Mouse (Mus musculus) lung, postnatal 0 days (tissue): ENCODE measurements at regions not wholly inside any gene's neighbourhood (a gene's known extent, or its start where the extent isn't known, plus 50 kb on each side); places are given as distances from the start of the nearest gene placed in this dataset.

Experiments used
- ATAC-seq: fragments of 200-750 bp; cut with Nextera tagmentation; 2 replicates; pipeline ENCODE4 v1.8.0; 2017; ENCODE audit warnings: moderate library complexity
- DNase-seq: peaks from one replicate; pipeline ENCODE4 v3.0.0-alpha.2; 2016; ENCODE audit warnings: low spot score
- H3K27ac ChIP-seq: fragments of 300-500 bp; sonication (generic); 2 replicates; pipeline ENCODE4 v1.5.1; 2014; ENCODE audit warnings: antibody characterized with exemption, mild to moderate bottlenecking, low read length, mixed read lengths
- H3K27me3 ChIP-seq: fragments of 300-500 bp; sonication (generic); replicated peaks from 2 replicates; pipeline ENCODE4 v1.6.1; 2014; ENCODE audit warnings: low read length, mixed read lengths; ENCODE audit not compliant: insufficient read depth
- H3K36me3 ChIP-seq: fragments of 300-500 bp; sonication (generic); 2 replicates; pipeline ENCODE4 v1.6.1; 2014; ENCODE audit warnings: low read length, mixed read lengths; ENCODE audit not compliant: insufficient read depth
- H3K4me1 ChIP-seq: fragments of 300-500 bp; sonication (generic); 2 replicates; pipeline ENCODE4 v1.6.1; 2014; ENCODE audit warnings: antibody characterized with exemption, low read depth, low read length, mixed read lengths; ENCODE audit not compliant: insufficient read depth
- H3K4me2 ChIP-seq: fragments of 300-500 bp; sonication (generic); replicated peaks from 2 replicates; pipeline ENCODE4 v1.6.1; 2014; ENCODE audit warnings: low read depth, mild to moderate bottlenecking, low read length, moderate library complexity, mixed read lengths
- H3K4me3 ChIP-seq: fragments of 300-500 bp; sonication (generic); 2 replicates; pipeline ENCODE4 v1.5.1; 2014; ENCODE audit warnings: low read depth, low read length
- H3K9ac ChIP-seq: fragments of 300-500 bp; sonication (generic); replicated peaks from 2 replicates; pipeline ENCODE4 v1.6.1; 2014; ENCODE audit warnings: low read depth, mild to moderate bottlenecking
- H3K9me3 ChIP-seq: fragments of 300-500 bp; sonication (generic); 2 replicates; pipeline ENCODE4 v1.6.1; 2016; ENCODE audit warnings: low read length, mixed read lengths
- CTCF ChIP-seq: IDR thresholded peaks from 2 replicates; pipeline ENCODE4 v1.5.1; 2016; ENCODE audit warnings: antibody characterized with exemption, mild to moderate bottlenecking
- EP300 ChIP-seq: IDR thresholded peaks from 2 replicates; pipeline ENCODE4 v1.6.1; 2016; ENCODE audit warnings: antibody characterized with exemption, mild to moderate bottlenecking, control low read depth
- WGBS: fragments of 180-500 bp; shearing (Covaris S2); extraction: QIAGEN DNeasy Blood & Tissue Kit; methylation state at CpG from one replicate; pipeline ENCODE4 v1.1.7; 2014; 5-methylcytosine and 5-hydroxymethylcytosine counted together

GRCm38 (mm10) chr19:53476768-53477547, 52.0 kb upstream of the Dusp5 start:
- Histone ChIP-seq H3K36me3 (no peaks in the 10 kb centered on the region), H3K27me3 (no peaks in the 10 kb centered on the region)
- peak; percentile 72 for ATAC-seq

GRCm38 (mm10) chr19:53469256-53469655, 59.7 kb upstream of the Dusp5 start:
- no peak for DNase-seq
- no peak for ATAC-seq
- no peak overlapping the region for H3K9ac ChIP-seq
- H3K9me3 ChIP-seq = no peaks in the 10 kb centered on the region
- no peak for TF ChIP-seq EP300
- TF ChIP-seq CTCF = no peak
- H3K36me3 ChIP-seq = no peaks in the 10 kb centered on the region
- WGBS = 52% methylated on average over 7 of the region's 7 CpGs
- H3K4me1 ChIP-seq = no peaks in the 10 kb centered on the region
- no peak overlapping the region for H3K4me2 ChIP-seq
- no peak overlapping the region for H3K27ac ChIP-seq
- no peak overlapping the region for H3K4me3 ChIP-seq
- H3K27me3 ChIP-seq = no peaks in the 10 kb centered on the region

More at GRCm38 (mm10) chr19:53476768-53477547, 52.0 kb upstream of the Dusp5 start:
- Histone ChIP-seq H3K4me1 (no peaks in the 10 kb centered on the region; the same call in 1 of the 2 replicates), H3K27ac (no peak overlapping the region), H3K9me3 (no peaks in the 10 kb centered on the region), H3K4me2 (no peak overlapping the region), H3K4me3 (no peak overlapping the region), H3K9ac (no peak overlapping the region)
- TF ChIP-seq CTCF = no peak
- no peak for TF ChIP-seq EP300
- 56% methylated on average over 14 of the region's 14 CpGs for WGBS
- no peak for DNase-seq

GRCm38 (mm10) chr19:53464681-53465080, 64.2 kb upstream of the Dusp5 start:
- Histone ChIP-seq H3K4me3 (no peak overlapping the region), H3K36me3 (no peaks in the 10 kb centered on the region), H3K9ac (no peak overlapping the region), H3K27me3 (no peaks in the 10 kb centered on the region), H3K9me3 (no peaks in the 10 kb centered on the region), H3K4me2 (no peak overlapping the region), H3K27ac (no peak overlapping the region), H3K4me1 (peaks cover 5% of the 10 kb centered on the region; the same call in 1 of the 2 replicates)
- TF ChIP-seq EP300 (no peak), CTCF (no peak)
- peak; percentile 58 for ATAC-seq
- DNase-seq = peak; percentile 59
- 51% methylated on average over 5 of the region's 5 CpGs for WGBS

GRCm38 (mm10) chr19:53464135-53464534, 64.8 kb upstream of the Dusp5 start:
- Histone ChIP-seq H3K4me1 (peaks cover 5% of the 10 kb centered on the region; the same call in 1 of the 2 replicates), H3K4me2 (no peak overlapping the region), H3K27me3 (no peaks in the 10 kb centered on the region), H3K27ac (no peak overlapping the region; the same call in 1 of the 2 replicates), H3K4me3 (no peak overlapping the region), H3K9ac (no peak overlapping the region), H3K36me3 (no peaks in the 10 kb centered on the region), H3K9me3 (no peaks in the 10 kb centered on the region)
- DNase-seq (no peak), ATAC-seq (no peak)
- TF ChIP-seq EP300 = no peak
- TF ChIP-seq CTCF = no peak
- 51% methylated on average over 3 of the region's 3 CpGs for WGBS

GRCm38 (mm10) chr19:53461025-53462015, 67.6 kb upstream of the Dusp5 start:
- Histone ChIP-seq H3K36me3 (no peaks in the 10 kb centered on the region), H3K27ac (no peak overlapping the region), H3K4me3 (no peak overlapping the region), H3K9ac (no peak overlapping the region), H3K9me3 (no peaks in the 10 kb centered on the region), H3K27me3 (no peaks in the 10 kb centered on the region), H3K4me2 (0 out of 2 replicates have a peak overlapping the region, but pooled peaks have one; percentile 17), H3K4me1 (peaks cover 5% of the 10 kb centered on the region; the same call in 1 of the 2 replicates)
- no peak for TF ChIP-seq CTCF
- no peak for TF ChIP-seq EP300
- DNase-seq (peak; percentile 37), ATAC-seq (peak; percentile 43)
- WGBS = 59% methylated on average over 17 of the region's 17 CpGs
